Mouse (Mus musculus) forebrain, embryonic 14.5 days (tissue): Measurements from ENCODE around the gene Pak4. TPM values are rescaled to one million over a fixed set of nuclear protein-coding genes. Genes with fewer than 3 reads are reported as not detected.

Experiments
- ATAC-seq: fragments of 200-750 bp; cut with Nextera tagmentation; 2 replicates; pipeline ENCODE4 v1.8.0; 2017; ENCODE audit warnings: mild to moderate bottlenecking, moderate library complexity
- DNase-seq: peaks from one replicate; pipeline ENCODE4 v3.0.0-alpha.2; 2015; ENCODE audit warnings: low spot score
- H3K27ac ChIP-seq: fragments of 300-500 bp; sonication (generic); 2 replicates; pipeline ENCODE4 v1.5.1; 2014; ENCODE audit warnings: low read depth, mild to moderate bottlenecking, control low read depth, low read length, moderate library complexity
- H3K27me3 ChIP-seq: fragments of 300-500 bp; sonication (generic); replicated peaks from 2 replicates; pipeline ENCODE4 v1.6.1; 2014; ENCODE audit warnings: low read length, control low read depth, mixed read lengths; ENCODE audit not compliant: control insufficient read depth, insufficient read depth
- H3K36me3 ChIP-seq: fragments of 300-500 bp; sonication (generic); 2 replicates; pipeline ENCODE4 v1.6.1; 2014; ENCODE audit warnings: low read length, control low read depth; ENCODE audit not compliant: control insufficient read depth, insufficient read depth
- H3K4me1 ChIP-seq: fragments of 300-500 bp; sonication (generic); 2 replicates; pipeline ENCODE4 v1.6.1; 2014; ENCODE audit warnings: antibody characterized with exemption, low read length, control low read depth; ENCODE audit not compliant: control insufficient read depth, insufficient read depth
- H3K4me2 ChIP-seq: fragments of 300-500 bp; sonication (generic); 2 replicates; pipeline ENCODE4 v1.6.1; 2014; ENCODE audit warnings: mild to moderate bottlenecking, control low read depth, low read length
- H3K4me3 ChIP-seq: fragments of 300-500 bp; sonication (generic); 2 replicates; pipeline ENCODE4 v1.5.1; 2014; ENCODE audit warnings: low read depth, low read length, control low read depth
- H3K9ac ChIP-seq: fragments of 300-500 bp; sonication (generic); 2 replicates; pipeline ENCODE4 v1.6.1; 2014; ENCODE audit warnings: mild to moderate bottlenecking, low read length, control low read depth, moderate library complexity
- H3K9me3 ChIP-seq: fragments of 300-500 bp; sonication (generic); replicated peaks from 2 replicates; pipeline ENCODE4 v1.6.1; 2016; ENCODE audit warnings: low read length, control low read depth, mixed read lengths; ENCODE audit not compliant: control insufficient read depth
- WGBS: fragments of 180-500 bp; shearing (Covaris S2); extraction: QIAGEN DNeasy Blood & Tissue Kit; methylation state at CpG from one replicate; pipeline ENCODE4 v1.1.7; 2014; 5-methylcytosine and 5-hydroxymethylcytosine counted together
- polyA plus RNA-seq: library from polyadenylated mRNA; unstranded; fragments of >200 nt; fragmentation: Nextera tagmentation; extraction: Ambion mirVana; gene quantifications from 2 replicates; pipeline ENCODE4 v1.2.1, GENCODE M21; 2014

Gene Pak4
- polyA plus RNA-seq, 1 experiment from 2014 or later = 12.6 TPM

DNA sequence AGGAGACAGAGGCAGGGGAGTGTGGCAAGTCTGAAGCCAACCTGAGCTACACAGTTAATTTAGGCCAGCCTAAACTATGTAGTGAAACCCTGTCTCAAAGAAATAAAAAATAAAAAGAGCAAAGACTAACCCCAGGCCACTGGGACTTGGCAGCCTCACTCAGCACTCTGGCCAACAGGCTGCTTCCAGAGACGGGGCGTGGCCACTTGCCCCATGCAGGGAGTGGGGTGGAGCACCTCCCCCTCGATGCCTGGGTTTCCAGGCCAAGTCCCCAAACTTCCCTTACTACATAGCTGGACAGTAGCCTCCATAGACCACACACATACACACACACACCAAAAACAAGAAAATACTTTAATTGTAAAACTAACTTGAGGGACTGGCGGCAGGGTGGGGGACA lies 39.5 kb downstream of the Pak4 start:
- no peak overlapping the region for H3K4me2 ChIP-seq
- no peak overlapping the region for H3K9ac ChIP-seq
- H3K9me3 ChIP-seq = no peaks in the 10 kb centered on the region
- no peak overlapping the region for H3K4me3 ChIP-seq
- H3K4me1 ChIP-seq = no peaks in the 10 kb centered on the region
- ATAC-seq (no peak), DNase-seq (no peak)
- no peak overlapping the region for H3K27ac ChIP-seq
- peaks cover 41% of the 10 kb centered on the region for H3K36me3 ChIP-seq
- WGBS = 78% methylated on average over 4 of the region's 4 CpGs
- H3K27me3 ChIP-seq = no peaks in the 10 kb centered on the region

DNA sequence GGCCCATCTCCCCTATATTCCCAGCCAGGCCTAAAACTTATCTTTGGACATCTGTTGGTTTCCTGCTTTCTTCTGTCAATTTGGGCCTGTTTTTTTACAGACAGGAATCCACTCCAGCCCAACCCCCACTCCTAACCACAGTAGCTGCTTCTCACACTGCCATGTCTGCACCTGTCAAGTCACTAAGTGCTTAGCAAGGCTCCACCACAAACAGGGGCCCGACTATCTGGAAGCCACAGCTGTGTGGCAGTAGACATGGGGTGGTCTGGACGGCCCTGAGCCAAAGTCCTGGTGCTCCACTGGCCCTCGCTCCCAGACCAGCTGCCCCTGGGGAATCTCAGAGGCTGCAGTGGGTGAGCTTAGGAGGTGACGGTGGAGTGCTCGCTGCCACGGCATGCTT lies 40.3 kb downstream of the Pak4 start:
- no peak overlapping the region for H3K4me3 ChIP-seq
- H3K4me2 ChIP-seq = no peak overlapping the region
- DNase-seq (no peak), ATAC-seq (no peak)
- no peak overlapping the region for H3K27ac ChIP-seq
- H3K4me1 ChIP-seq = no peaks in the 10 kb centered on the region
- H3K36me3 ChIP-seq = peaks cover 35% of the 10 kb centered on the region
- 87% methylated on average over 6 of the region's 6 CpGs for WGBS
- no peaks in the 10 kb centered on the region for H3K9me3 ChIP-seq
- H3K27me3 ChIP-seq = no peaks in the 10 kb centered on the region
- no peak overlapping the region for H3K9ac ChIP-seq

DNA sequence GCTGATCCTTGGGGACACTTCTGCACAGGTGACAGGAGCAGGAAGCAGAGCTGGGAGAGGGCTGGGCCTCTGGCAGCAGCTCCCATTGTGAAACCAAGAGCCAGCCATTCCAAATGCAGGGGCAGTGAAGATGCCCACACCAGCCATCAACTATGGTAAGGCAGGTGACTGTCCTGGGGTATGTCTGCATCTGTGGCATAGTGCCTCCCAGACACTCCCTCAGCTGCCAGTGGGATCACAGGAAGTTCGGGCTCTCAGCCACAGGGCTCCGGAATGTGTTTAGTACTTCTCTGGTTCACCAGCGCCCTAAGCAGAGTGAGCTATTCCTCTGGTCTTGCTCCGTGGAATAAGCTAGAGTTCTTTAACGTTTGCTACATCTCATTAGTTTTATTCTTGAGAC lies 40.9 kb downstream of the Pak4 start:
- Histone ChIP-seq H3K36me3 (peaks cover 29% of the 10 kb centered on the region), H3K9me3 (no peaks in the 10 kb centered on the region), H3K27me3 (no peaks in the 10 kb centered on the region), H3K9ac (no peak overlapping the region), H3K4me3 (no peak overlapping the region), H3K27ac (no peak overlapping the region), H3K4me2 (no peak overlapping the region), H3K4me1 (no peaks in the 10 kb centered on the region)
- 80% methylated on average over 5 of the region's 5 CpGs for WGBS
- DNase-seq (no peak), ATAC-seq (no peak)

DNA sequence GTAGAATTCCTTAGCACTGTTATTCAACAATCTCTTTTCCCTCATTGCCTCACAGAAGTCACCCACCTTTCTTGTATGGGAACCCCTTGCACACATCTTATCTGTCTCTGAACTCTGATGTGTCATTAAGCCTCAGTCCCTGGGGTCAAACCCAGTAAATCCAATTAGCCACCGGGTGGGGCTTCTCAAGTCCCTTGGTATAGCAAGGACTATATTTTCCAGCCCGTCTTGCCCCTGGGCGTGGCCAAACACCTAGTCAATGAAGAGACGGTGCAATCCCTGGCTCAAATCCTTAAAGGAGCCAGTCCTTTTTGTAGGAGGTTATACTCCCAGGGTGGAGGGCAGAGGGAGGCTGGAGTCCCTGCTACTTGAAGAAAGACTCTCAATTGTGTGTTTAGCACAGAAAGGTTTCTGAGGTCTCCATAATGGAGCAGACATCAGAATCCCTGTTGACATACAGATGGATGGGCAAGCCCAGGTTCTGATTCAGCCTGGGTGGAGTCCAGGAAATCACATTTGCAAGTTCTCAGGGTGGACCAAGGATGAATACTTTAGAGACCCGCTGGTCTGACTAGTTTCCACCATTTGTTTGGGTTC lies 41.9 kb downstream of the Pak4 start:
- H3K4me3 ChIP-seq = no peak overlapping the region
- H3K36me3 ChIP-seq = peaks cover 24% of the 10 kb centered on the region
- no peaks in the 10 kb centered on the region for H3K27me3 ChIP-seq
- ATAC-seq (no peak), DNase-seq (no peak)
- no peak overlapping the region for H3K9ac ChIP-seq
- no peak overlapping the region for H3K27ac ChIP-seq
- no peaks in the 10 kb centered on the region for H3K9me3 ChIP-seq
- no peaks in the 10 kb centered on the region for H3K4me1 ChIP-seq
- 10% methylated on average over 5 of the region's 5 CpGs for WGBS
- H3K4me2 ChIP-seq = no peak overlapping the region

DNA sequence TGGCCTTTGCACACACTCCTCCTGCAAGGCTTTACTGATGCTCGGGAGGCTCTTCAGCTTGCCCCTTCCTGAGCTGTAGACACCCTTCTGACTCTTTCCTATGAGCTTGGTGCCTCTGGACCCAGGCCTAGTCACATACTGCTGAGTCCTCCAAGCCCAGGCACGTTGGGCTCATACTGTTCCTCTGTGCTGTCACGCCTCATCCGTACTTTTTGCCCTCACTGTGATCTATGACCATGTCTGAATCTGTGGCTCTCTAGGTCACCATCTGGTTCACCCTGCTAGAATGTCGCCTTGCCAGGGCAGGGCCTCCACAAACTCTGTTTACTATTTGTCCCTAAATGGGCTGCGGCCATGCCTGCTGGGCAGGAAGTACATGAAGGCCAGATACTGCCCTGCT lies 44.9 kb downstream of the Pak4 start:
- H3K27ac ChIP-seq = no peak overlapping the region
- H3K4me2 ChIP-seq = no peak overlapping the region
- no peak for ATAC-seq
- H3K9ac ChIP-seq = no peak overlapping the region
- H3K9me3 ChIP-seq = no peaks in the 10 kb centered on the region
- WGBS = 94% methylated on average over 6 of the region's 6 CpGs
- no peak overlapping the region for H3K4me3 ChIP-seq
- H3K4me1 ChIP-seq = no peaks in the 10 kb centered on the region
- no peaks in the 10 kb centered on the region for H3K36me3 ChIP-seq
- no peak for DNase-seq
- no peaks in the 10 kb centered on the region for H3K27me3 ChIP-seq

GRCm38 (mm10) chr7:28547628-28548027 lies 50.4 kb downstream of the Pak4 start:
- no peak for DNase-seq
- Histone ChIP-seq H3K27ac (no peak overlapping the region), H3K4me1 (no peaks in the 10 kb centered on the region; the same call in 1 of the 2 replicates), H3K9ac (no peak overlapping the region), H3K27me3 (peaks cover 31% of the 10 kb centered on the region), H3K9me3 (no peaks in the 10 kb centered on the region), H3K36me3 (no peaks in the 10 kb centered on the region), H3K4me3 (no peak overlapping the region), H3K4me2 (no peak overlapping the region)
- no peak for ATAC-seq
- WGBS = 74% methylated on average over 7 of the region's 7 CpGs

GRCm38 (mm10) chr7:28547154-28547553 lies 50.8 kb downstream of the Pak4 start, which contains the start of gene Nccrp1:
Gene Nccrp1, minus strand, starts transcription at chr7:28547254.
- DNase-seq = no peak
- Histone ChIP-seq H3K9ac (peak within 1 kb of the TSS; percentile 40; the same call in 1 of the 2 replicates), H3K4me2 (peak within 1 kb of the TSS; percentile 52), H3K9me3 (no peaks in the 10 kb centered on the region), H3K4me1 (no peaks in the 10 kb centered on the region; the same call in 1 of the 2 replicates), H3K27ac (no peak within 1 kb of the TSS), H3K36me3 (no peaks in the 10 kb centered on the region), H3K4me3 (peak within 1 kb of the TSS; percentile 19), H3K27me3 (peaks cover 31% of the 10 kb centered on the region)
- WGBS = 7% methylated on average over 5 of the region's 5 CpGs
- ATAC-seq = no peak

- Histone ChIP-seq H3K36me3 (no peaks in the 10 kb centered on the region), H3K4me3 (peak overlapping the region; percentile 19), H3K4me2 (peak overlapping the region; percentile 52), H3K27ac (no peak overlapping the region), H3K27me3 (peaks cover 31% of the 10 kb centered on the region), H3K9ac (peak overlapping the region; percentile 40; the same call in 1 of the 2 replicates), H3K4me1 (no peaks in the 10 kb centered on the region; the same call in 1 of the 2 replicates), H3K9me3 (no peaks in the 10 kb centered on the region)
- WGBS = 1% methylated on average over 22 of the region's 22 CpGs
- DNase-seq (no peak), ATAC-seq (no peak)
Measured at GRCm38 (mm10) chr7:28546649-28547048, 51.3 kb downstream of the Pak4 start.

- Histone ChIP-seq H3K27me3 (peaks cover 31% of the 10 kb centered on the region), H3K36me3 (no peaks in the 10 kb centered on the region), H3K4me1 (no peaks in the 10 kb centered on the region; the same call in 1 of the 2 replicates), H3K9me3 (no peaks in the 10 kb centered on the region), H3K4me3 (no peak overlapping the region), H3K27ac (no peak overlapping the region), H3K9ac (no peak overlapping the region), H3K4me2 (no peak overlapping the region)
- 47% methylated on average over 7 of the region's 7 CpGs for WGBS
- ATAC-seq (no peak), DNase-seq (no peak)
Measured at GRCm38 (mm10) chr7:28545891-28546210, 52.1 kb downstream of the Pak4 start.
